Mouse (Mus musculus) MEL (cell line): ENCODE results near the gene Zfp185. TPM values are rescaled to one million over a fixed set of nuclear protein-coding genes. Genes with fewer than 3 reads are reported as not detected.

Source experiments
- DNase-seq: peaks from one replicate; pipeline ENCODE4 v3.0.0; 2011; ENCODE audit warnings: low read depth, low spot score
- H3K27ac ChIP-seq: 2 replicates; pipeline ENCODE4 v1.5.1; 2012; ENCODE audit warnings: low read depth, mild to moderate bottlenecking, control low read depth, low read length, moderate library complexity; ENCODE audit not compliant: control insufficient read depth
- H3K27me3 ChIP-seq, 2 experiments: fragments of 150-350 bp in 1 of 2; sonication (generic) in 1 of 2; 2 replicates each; pipeline ENCODE4 v1.6.1; 2012; ENCODE audit warnings: low read length in 2 of 2, mild to moderate bottlenecking in 2 of 2, improper control_type of control experiment in 1 of 2, moderate library complexity in 1 of 2; ENCODE audit not compliant: insufficient read depth in 2 of 2, control insufficient read depth in 1 of 2
- H3K36me3 ChIP-seq, 2 experiments: 2 replicates each; pipeline ENCODE4 v1.6.1; 2012 to 2014; ENCODE audit warnings: low read length in 2 of 2, improper control_type of control experiment in 1 of 2, inconsistent platforms in 1 of 2, mild to moderate bottlenecking in 1 of 2; ENCODE audit not compliant: insufficient read depth in 2 of 2, control insufficient read depth in 1 of 2
- H3K4me1 ChIP-seq, 2 experiments: fragments of 150-350 bp in 1 of 2; sonication (generic) in 1 of 2; 2 replicates each; pipeline ENCODE4 v1.6.1; 2012; ENCODE audit warnings: low read length in 2 of 2, improper control_type of control experiment in 1 of 2, mild to moderate bottlenecking in 1 of 2; ENCODE audit not compliant: insufficient read depth in 2 of 2, control insufficient read depth in 1 of 2
- H3K4me3 ChIP-seq, 2 experiments: fragments of 150-350 bp in 1 of 2; sonication (generic) in 1 of 2; 2 replicates each; pipeline ENCODE4 v1.5.1; 2012; ENCODE audit warnings: low read depth in 2 of 2, low read length in 2 of 2, mild to moderate bottlenecking in 2 of 2, moderate library complexity in 2 of 2, control low read depth in 1 of 2, improper control_type of control experiment in 1 of 2; ENCODE audit not compliant: control insufficient read depth in 1 of 2, insufficient read depth in 1 of 2
- H3K79me2 ChIP-seq: 2 replicates; pipeline ENCODE4 v1.6.1; 2012; ENCODE audit warnings: mild to moderate bottlenecking, low read length, moderate library complexity; ENCODE audit not compliant: control insufficient read depth, poor library complexity, insufficient read depth
- H3K9ac ChIP-seq: 2 replicates; pipeline ENCODE4 v1.6.1; 2012; ENCODE audit warnings: low read depth, mild to moderate bottlenecking, control low read depth, low read length, moderate library complexity; ENCODE audit not compliant: control insufficient read depth, poor library complexity, severe bottlenecking
- H3K9me3 ChIP-seq: fragments of 150-350 bp; sonication (generic); replicated peaks from 2 replicates; pipeline ENCODE4 v1.6.1; 2012; ENCODE audit warnings: mild to moderate bottlenecking, low read length, improper control_type of control experiment, moderate library complexity; ENCODE audit not compliant: insufficient read depth
- BHLHE40 ChIP-seq: IDR thresholded peaks from 2 replicates; pipeline ENCODE4 v1.6.1; 2012; ENCODE audit warnings: low read depth, mild to moderate bottlenecking, inconsistent platforms, low read length, improper control_type of control experiment, borderline replicate concordance
- CHD2 ChIP-seq: IDR thresholded peaks from 2 replicates; pipeline ENCODE4 v1.6.1; 2011; ENCODE audit warnings: low read length, improper control_type of control experiment
- CTCF ChIP-seq, 3 experiments: IDR thresholded peaks in 2 of 3; conservative IDR thresholded peaks in 1 of 3; 2 replicates each; pipeline ENCODE4 v1.5.1; 2011 to 2012; ENCODE audit warnings: low read length in 3 of 3, low read depth in 2 of 3, mild to moderate bottlenecking in 2 of 3, improper control_type of control experiment in 1 of 3, inconsistent platforms in 1 of 3, mixed read lengths in 1 of 3, moderate library complexity in 1 of 3; ENCODE audit not compliant: control insufficient read depth in 1 of 3, insufficient read depth in 1 of 3, poor library complexity in 1 of 3, severe bottlenecking in 1 of 3
- ELF1 ChIP-seq: IDR thresholded peaks from 2 replicates; pipeline ENCODE4 v1.6.1; 2014; ENCODE audit warnings: low read depth, mild to moderate bottlenecking, inconsistent platforms, low read length, improper control_type of control experiment, moderate library complexity
- EP300 ChIP-seq, 2 experiments: IDR thresholded peaks; 2 replicates each; pipeline ENCODE4 v1.6.1; 2011; ENCODE audit warnings: improper control_type of control experiment in 2 of 2, low read length in 2 of 2, low read depth in 1 of 2, mild to moderate bottlenecking in 1 of 2
- ETS1 ChIP-seq: IDR thresholded peaks from 2 replicates; pipeline ENCODE4 v1.6.1; 2012; ENCODE audit warnings: low read depth, mild to moderate bottlenecking, inconsistent platforms, low read length, improper control_type of control experiment, moderate library complexity
- GABPA ChIP-seq: IDR thresholded peaks from 2 replicates; pipeline ENCODE4 v1.6.1; 2012; ENCODE audit warnings: low read depth, mild to moderate bottlenecking, inconsistent platforms, low read length, improper control_type of control experiment, moderate library complexity
- GATA1 ChIP-seq: IDR thresholded peaks from 2 replicates; pipeline ENCODE4 v1.6.1; 2011; ENCODE audit warnings: low read depth, low read length, improper control_type of control experiment
- HCFC1 ChIP-seq: IDR thresholded peaks from 2 replicates; pipeline ENCODE4 v1.6.1; 2012; ENCODE audit warnings: low read depth, mild to moderate bottlenecking, inconsistent platforms, low read length, improper control_type of control experiment, moderate library complexity
- JUND ChIP-seq: IDR thresholded peaks from 2 replicates; pipeline ENCODE4 v1.6.1; 2011; ENCODE audit warnings: low read depth, mild to moderate bottlenecking, improper control_type of control experiment, low read length
- KAT2A ChIP-seq: conservative IDR thresholded peaks from 2 replicates; pipeline ENCODE4 v1.6.1; 2012; ENCODE audit warnings: low read depth, low read length, improper control_type of control experiment, inconsistent platforms
- MAFK ChIP-seq: IDR thresholded peaks from 2 replicates; pipeline ENCODE4 v1.6.1; 2011; ENCODE audit warnings: low read depth, mild to moderate bottlenecking, low read length, improper control_type of control experiment, borderline replicate concordance
- MAX ChIP-seq: IDR thresholded peaks from 2 replicates; pipeline ENCODE4 v1.6.1; 2011; ENCODE audit warnings: low read length, improper control_type of control experiment
- MAZ ChIP-seq: IDR thresholded peaks from 2 replicates; pipeline ENCODE4 v1.6.1; 2012; ENCODE audit warnings: low read depth, mild to moderate bottlenecking, inconsistent platforms, low read length, improper control_type of control experiment
- MYC ChIP-seq: IDR thresholded peaks from 2 replicates; pipeline ENCODE4 v1.6.1; 2011; ENCODE audit warnings: low read depth, mild to moderate bottlenecking, low read length, improper control_type of control experiment, moderate library complexity
- NELFE ChIP-seq: IDR thresholded peaks from 2 replicates; pipeline ENCODE4 v1.6.1; 2011; ENCODE audit warnings: low read depth, low read length, improper control_type of control experiment
- NRF1 ChIP-seq: IDR thresholded peaks from 2 replicates; pipeline ENCODE4 v1.6.1; 2014; ENCODE audit warnings: low read depth, mild to moderate bottlenecking, inconsistent platforms, low read length, improper control_type of control experiment, moderate library complexity; ENCODE audit not compliant: poor library complexity, insufficient read depth, severe bottlenecking
- POLR2A ChIP-seq, 2 experiments: IDR thresholded peaks; 2 replicates each; pipeline ENCODE4 v1.6.1; 2011 to 2012; ENCODE audit warnings: low read length in 2 of 2, mild to moderate bottlenecking in 2 of 2, control low read depth in 1 of 2, improper control_type of control experiment in 1 of 2, low read depth in 1 of 2, moderate library complexity in 1 of 2; ENCODE audit not compliant: control insufficient read depth in 1 of 2, insufficient read depth in 1 of 2, poor library complexity in 1 of 2
- POLR2AphosphoS2 ChIP-seq: IDR thresholded peaks from 2 replicates; pipeline ENCODE4 v1.6.1; 2011; ENCODE audit warnings: low read length, improper control_type of control experiment
- RCOR1 ChIP-seq: IDR thresholded peaks from 2 replicates; pipeline ENCODE4 v1.6.1; 2012; ENCODE audit warnings: low read depth, mild to moderate bottlenecking, inconsistent platforms, low read length, improper control_type of control experiment
- SIN3A ChIP-seq: IDR thresholded peaks from 2 replicates; pipeline ENCODE4 v1.6.1; 2012; ENCODE audit warnings: low read length, improper control_type of control experiment, inconsistent platforms
- SMC3 ChIP-seq: IDR thresholded peaks from 2 replicates; pipeline ENCODE4 v1.6.1; 2011; ENCODE audit warnings: low read depth, low read length, improper control_type of control experiment
- TBP ChIP-seq: IDR thresholded peaks from 2 replicates; pipeline ENCODE4 v1.8.0; 2011; ENCODE audit warnings: low read depth, low read length, improper control_type of control experiment
- TCF12 ChIP-seq: IDR thresholded peaks from 2 replicates; pipeline ENCODE4 v1.6.1; 2014; ENCODE audit warnings: low read depth, mild to moderate bottlenecking, inconsistent platforms, low read length, improper control_type of control experiment, moderate library complexity
- UBTF ChIP-seq: IDR thresholded peaks from 2 replicates; pipeline ENCODE4 v1.6.1; 2012; ENCODE audit warnings: low read depth, mild to moderate bottlenecking, inconsistent platforms, low read length, improper control_type of control experiment, moderate library complexity, borderline replicate concordance; ENCODE audit not compliant: insufficient read depth
- USF1 ChIP-seq: IDR thresholded peaks from 2 replicates; pipeline ENCODE4 v1.6.1; 2014; ENCODE audit warnings: low read depth, mild to moderate bottlenecking, inconsistent platforms, low read length, improper control_type of control experiment, moderate library complexity
- USF2 ChIP-seq, 2 experiments: IDR thresholded peaks; 2 replicates each; pipeline ENCODE4 v1.6.1; 2011 to 2012; ENCODE audit warnings: improper control_type of control experiment in 2 of 2, low read length in 2 of 2, borderline replicate concordance in 1 of 2, inconsistent platforms in 1 of 2, low read depth in 1 of 2, mild to moderate bottlenecking in 1 of 2; ENCODE audit not compliant: insufficient read depth in 1 of 2
- ZMIZ1 ChIP-seq: IDR thresholded peaks from 2 replicates; pipeline ENCODE4 v1.6.1; 2012; ENCODE audit warnings: low read depth, mild to moderate bottlenecking, inconsistent platforms, low read length, improper control_type of control experiment, moderate library complexity
- ZNF384 ChIP-seq: IDR thresholded peaks from 2 replicates; pipeline ENCODE4 v1.6.1; 2012; ENCODE audit warnings: low read depth, mild to moderate bottlenecking, inconsistent platforms, low read length, improper control_type of control experiment
- polyA plus RNA-seq, 2 experiments: library from polyadenylated mRNA; stranded (reverse) in 1 of 2; unstranded in 1 of 2; fragments of >175 nt in 1 of 2; fragments of >200 nt in 1 of 2; gene quantifications; 2 replicates each; pipeline versions ENCODE4 v1.2.1 to v1.2.4; 2012; ENCODE audit warnings: low replicate concordance in 2 of 2, low read depth in 1 of 2; ENCODE audit not compliant: insufficient read length in 2 of 2, insufficient read depth in 1 of 2, missing spikeins in 1 of 2
- total RNA-seq: library from RNA; depleted of rRNA; stranded (reverse); fragments of 300-350 nt; gene quantifications from 2 replicates; pipeline ENCODE4 v1.2.3, GENCODE M21; 2012

The Zfp185 gene
- total and polyA plus RNA-seq, 3 experiments = 0.14 TPM; not detected in 2

DNA sequence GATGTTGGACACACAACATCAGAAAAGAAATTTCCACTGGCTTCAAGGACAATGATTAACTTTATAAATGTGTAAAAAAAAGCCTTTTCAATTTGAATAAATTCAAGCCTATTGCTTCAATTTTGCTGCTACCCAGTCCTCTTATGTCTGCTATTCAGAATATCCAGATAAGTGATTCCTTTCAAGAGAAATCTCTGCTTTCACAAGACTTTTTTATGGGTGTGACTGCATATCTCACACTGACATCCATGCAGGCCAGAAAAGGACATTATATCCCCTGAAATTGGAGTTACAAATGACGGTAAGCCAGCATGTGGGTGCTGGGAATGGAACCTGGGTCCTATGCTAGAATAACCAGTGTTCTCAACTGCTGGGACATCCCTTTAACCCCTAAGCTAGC is 74.4 kb downstream of the Zfp185 start (continued):
- peak; percentile 33; the same call in 1 of the 2 replicates for TF ChIP-seq TCF12

DNA sequence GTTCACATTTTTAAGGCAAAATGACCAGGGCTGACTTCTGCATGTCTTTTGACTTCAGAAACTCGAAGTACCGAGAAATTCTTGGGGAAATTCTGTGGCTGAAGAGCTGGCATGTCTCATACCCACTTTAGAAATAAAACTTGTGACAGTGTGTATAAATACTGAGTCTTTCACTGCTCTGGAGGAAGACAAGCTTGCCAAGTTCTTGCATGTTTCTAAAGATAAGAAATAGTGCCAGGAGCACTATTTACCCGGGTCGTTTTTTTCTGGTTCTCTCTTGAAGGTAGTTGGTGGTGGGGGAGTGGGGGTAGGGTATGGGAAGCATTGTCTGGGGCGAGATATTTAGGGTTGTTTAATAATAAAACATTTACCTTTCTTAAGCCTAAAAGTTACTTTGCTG is 75.2 kb downstream of the Zfp185 start:
- Histone ChIP-seq H3K27me3 (no peaks in the 10 kb centered on the region), H3K4me1 (peaks cover 0 to 6% of the 10 kb centered on the region in 2 experiments; a peak in 3 of 4 replicates), H3K27ac (no peak overlapping the region), H3K9me3 (no peaks in the 10 kb centered on the region), H3K4me3 (peak overlapping the region in 1 of 2 experiments; percentile 26; a peak in 1 of 4 replicates), H3K36me3 (peaks cover 0 to 8% of the 10 kb centered on the region in 2 experiments; a peak in 2 of 4 replicates), H3K9ac (no peak overlapping the region; the same call in 1 of the 2 replicates), H3K79me2 (no peaks in the 10 kb centered on the region)
- peak; percentile 51 for DNase-seq
- TF ChIP-seq TCF12 = peak; percentile 59
- peak; percentile 34 to 58; a peak in 3 of 4 replicates for TF ChIP-seq EP300 (IDR thresholded peaks at IDR 0.05; ENCODE audit: low read depth in 1 of 2, low read length in 2 of 2)
- TF ChIP-seq KAT2A = no peak
- no peak for TF ChIP-seq ELF1
- TF ChIP-seq GABPA = no peak
- TF ChIP-seq ZNF384 = no peak
- TF ChIP-seq MAFK = no peak
- no peak for TF ChIP-seq CHD2
- no peak for TF ChIP-seq MAZ
- TF ChIP-seq POLR2AphosphoS2 = no peak
- TF ChIP-seq NRF1 = no peak
- TF ChIP-seq JUND = no peak
- TF ChIP-seq UBTF = no peak
- TF ChIP-seq HCFC1 = no peak
- TF ChIP-seq USF1 = no peak
- TF ChIP-seq TBP = no peak
- TF ChIP-seq ZMIZ1 = no peak
- no peak for TF ChIP-seq POLR2A (IDR thresholded peaks at IDR 0.05; ENCODE audit: control insufficient read depth in 1 of 2, insufficient read depth in 1 of 2, low read depth in 1 of 2, low read length in 2 of 2, poor library complexity in 1 of 2)
- TF ChIP-seq SIN3A = no peak
- no peak for TF ChIP-seq BHLHE40
- no peak for TF ChIP-seq CTCF (IDR thresholded peaks at IDR 0.05 in 2 of 3, conservative IDR thresholded peaks at IDR 0.05 in 1 of 3; ENCODE audit: control insufficient read depth in 1 of 3, insufficient read depth in 1 of 3, low read depth in 2 of 3, low read length in 3 of 3, poor library complexity in 1 of 3, severe bottlenecking in 1 of 3)
- TF ChIP-seq SMC3 = no peak
- no peak for TF ChIP-seq MYC
- no peak for TF ChIP-seq USF2 (IDR thresholded peaks at IDR 0.05; ENCODE audit: borderline replicate concordance in 1 of 2, insufficient read depth in 1 of 2, low read depth in 1 of 2, low read length in 2 of 2)
- TF ChIP-seq ETS1 = peak; percentile 63; the same call in 1 of the 2 replicates
- no peak for TF ChIP-seq MAX
- TF ChIP-seq RCOR1 = no peak
- TF ChIP-seq GATA1 = peak; percentile 38; the same call in 1 of the 2 replicates
- no peak for TF ChIP-seq NELFE
